In genomic region chr17:45193456-45194025, GRCm38 (mm10) we compare ENCODE assay signal across 16 mouse cellular contexts.
DNase-seq lines count a peak whose midpoint lies in the region; ATAC-seq lines count a peak whose summit lies in the region.
"Had no signal": no experiment of that assay in that cellular context is flagged by ENCODE, and none has a peak within 500 bp of the region (broad histone marks: within the 10 kb centered on the region; RNA-seq: fewer than 3 reads in every experiment).

No protein-coding gene starts in this region.

- intact Hi-C loops in left cerebral cortex, postnatal 36 days (cut with DNase I) = no loop called here

- no peak for DNase-seq in kidney, adult 11 months
- peak; percentile 26 for DNase-seq in brain, adult 2 months (ENCODE audit: low read depth, low spot score)
- peak; percentile 71 for DNase-seq in layer of hippocampus, adult 9-11 months
- no peak for DNase-seq in left cerebral cortex, postnatal 36 days (ENCODE audit: low spot score in 2 of 2)
- DNase-seq: cerebellum, adult 11 months; gastrocnemius, postnatal 25 days; heart, postnatal 4 days; left cerebral cortex, postnatal 4 days; lung, postnatal 14 days had no signal

- peaks cover 3% of the 10 kb centered on the region; the same call in 1 of the 2 replicates for H3K9me3 ChIP-seq in kidney, embryonic 16.5 days (ENCODE audit: low read length)
- no peaks in the 10 kb centered on the region for H3K9me3 ChIP-seq in embryonic facial prominence, embryonic 12.5 days
- H3K9me3 ChIP-seq: neural tube, embryonic 12.5 days had no signal

- H3K36me3 ChIP-seq in kidney, embryonic 16.5 days (ENCODE audit: insufficient read depth, low read length) = no peaks in the 10 kb centered on the region
- H3K36me3 ChIP-seq in embryonic facial prominence, embryonic 12.5 days = no peaks in the 10 kb centered on the region
- H3K36me3 ChIP-seq: heart, embryonic 13.5 days; midbrain, embryonic 12.5 days; neural tube, embryonic 12.5 days had no signal

- 0 out of 2 replicates have a peak overlapping the region, but pooled peaks have one; percentile 22 for H3K9ac ChIP-seq in kidney, embryonic 16.5 days (replicated peaks; ENCODE audit: low read length)
- no peak overlapping the region for H3K9ac ChIP-seq in embryonic facial prominence, embryonic 12.5 days
- H3K9ac ChIP-seq: heart, embryonic 13.5 days; liver, embryonic 14.5 days; midbrain, embryonic 12.5 days; neural tube, embryonic 12.5 days had no signal

- ATAC-seq in kidney, embryonic 16.5 days (ENCODE audit: low FRiP score, low TSS enrichment) = no peak
- ATAC-seq in embryonic facial prominence, embryonic 12.5 days (ENCODE audit: insufficient number of reproducible peaks, insufficient read depth, low FRiP score, low TSS enrichment) = peak; percentile 70
- ATAC-seq in granulocyte monocyte progenitor cell, adult 5-6 weeks (replicated peaks; ENCODE audit: poor library complexity, severe bottlenecking) = no peak

- H3K4me2 ChIP-seq in kidney, embryonic 16.5 days (replicated peaks; ENCODE audit: low read depth, low read length) = no peak overlapping the region
- peak overlapping the region; percentile 23 for H3K4me2 ChIP-seq in embryonic facial prominence, embryonic 12.5 days (replicated peaks)
- H3K4me2 ChIP-seq: heart, embryonic 13.5 days; midbrain, embryonic 12.5 days; neural tube, embryonic 12.5 days had no signal

- H3K4me1 ChIP-seq in kidney, embryonic 16.5 days (ENCODE audit: insufficient read depth, low read length) = peaks cover 10% of the 10 kb centered on the region; the same call in 1 of the 2 replicates
- peaks cover 27% of the 10 kb centered on the region for H3K4me1 ChIP-seq in embryonic facial prominence, embryonic 12.5 days
- H3K4me1 ChIP-seq: midbrain, embryonic 12.5 days; neural tube, embryonic 12.5 days had no signal

- H3K27me3 ChIP-seq in kidney, embryonic 16.5 days (ENCODE audit: insufficient read depth, low read length) = peaks cover 10% of the 10 kb centered on the region
- H3K27me3 ChIP-seq in embryonic facial prominence, embryonic 12.5 days = no peaks in the 10 kb centered on the region
- H3K27me3 ChIP-seq: heart, embryonic 13.5 days; neural tube, embryonic 12.5 days had no signal

- no peak overlapping the region for H3K27ac ChIP-seq in kidney, embryonic 16.5 days (ENCODE audit: low read length)
- H3K27ac ChIP-seq in embryonic facial prominence, embryonic 12.5 days = peak overlapping the region; percentile 26
- H3K27ac ChIP-seq: heart, embryonic 13.5 days; liver, embryonic 14.5 days; midbrain, embryonic 12.5 days; neural tube, embryonic 12.5 days had no signal

- H3K4me3 ChIP-seq in kidney, embryonic 16.5 days (ENCODE audit: low read length) = no peak overlapping the region
- no peak overlapping the region for H3K4me3 ChIP-seq in embryonic facial prominence, embryonic 12.5 days
- H3K4me3 ChIP-seq: heart, embryonic 13.5 days; midbrain, embryonic 12.5 days; neural tube, embryonic 12.5 days had no signal

- WGBS in kidney, embryonic 16.5 days = 39% methylated on average over 11 of the region's 11 CpGs
- 18% methylated on average over 11 of the region's 11 CpGs for WGBS in embryonic facial prominence, embryonic 12.5 days

Comparison
In these comparisons a context has a peak if more than half of its experiments do, and no peak if none do; other contexts are left out.
1. DNase-seq: peak in brain, adult 2 months (single experiment) and layer of hippocampus, adult 9-11 months (single experiment); none in kidney, adult 11 months (single experiment) and left cerebral cortex, postnatal 36 days (0 of 2).